Mouse (Mus musculus) effector memory CD4-positive, alpha-beta T cell, adult 5 months (primary cell): ENCODE data around the gene Gm8159. TPM values are rescaled to one million over a fixed set of nuclear protein-coding genes. Genes with fewer than 3 reads are reported as not detected.

Source experiments
- polyA plus RNA-seq: library from polyadenylated mRNA; unstranded; fragments of 100-300 nt; shearing (Covaris generic); gene quantifications from one replicate; pipeline ENCODE4 v1.2.1, GENCODE M21; 2017

Gene Gm8159
- polyA plus RNA-seq = not detected

GRCm38 (mm10) chr14:4632052-4632451 is at the start of gene Gm8159:
Gene Gm8159 (plus strand): TSS chr14:4632352.

GRCm38 (mm10) chr14:4663892-4664291 is 31.7 kb downstream of the Gm8159 start, which contains the start of gene Gm3239:
Gene Gm3239 (plus strand): TSS chr14:4664192.

Other genes starting within 250 kb of the Gm8159 start
- gene Gm3159, start 234.8 kb upstream of the Gm8159 start, polyA plus RNA-seq = not detected
- gene Gm3164, start 216.9 kb upstream of the Gm8159 start, polyA plus RNA-seq = not detected
- gene Gm3173, start 201.4 kb upstream of the Gm8159 start, polyA plus RNA-seq = not detected
- not detected for gene Gm3182, start 150.6 kb upstream of the Gm8159 start, polyA plus RNA-seq
- not detected for gene Gm3047, start 76.9 kb upstream of the Gm8159 start, polyA plus RNA-seq
- not detected for gene Gm3239, start 31.8 kb downstream of the Gm8159 start, polyA plus RNA-seq
- not detected for gene Gm7876, start 76.9 kb downstream of the Gm8159 start, polyA plus RNA-seq
- 0.21 TPM for gene Gm3252, start 94.4 kb downstream of the Gm8159 start, polyA plus RNA-seq
- not detected for gene Gm9602, start 144.0 kb downstream of the Gm8159 start, polyA plus RNA-seq
- gene Gm3269, start 205.8 kb downstream of the Gm8159 start, polyA plus RNA-seq = not detected
- not detected for gene Gm3264, start 223.2 kb downstream of the Gm8159 start, polyA plus RNA-seq